Mouse (Mus musculus): ENCODE measurements around the gene Cd163l1.

DNA sequence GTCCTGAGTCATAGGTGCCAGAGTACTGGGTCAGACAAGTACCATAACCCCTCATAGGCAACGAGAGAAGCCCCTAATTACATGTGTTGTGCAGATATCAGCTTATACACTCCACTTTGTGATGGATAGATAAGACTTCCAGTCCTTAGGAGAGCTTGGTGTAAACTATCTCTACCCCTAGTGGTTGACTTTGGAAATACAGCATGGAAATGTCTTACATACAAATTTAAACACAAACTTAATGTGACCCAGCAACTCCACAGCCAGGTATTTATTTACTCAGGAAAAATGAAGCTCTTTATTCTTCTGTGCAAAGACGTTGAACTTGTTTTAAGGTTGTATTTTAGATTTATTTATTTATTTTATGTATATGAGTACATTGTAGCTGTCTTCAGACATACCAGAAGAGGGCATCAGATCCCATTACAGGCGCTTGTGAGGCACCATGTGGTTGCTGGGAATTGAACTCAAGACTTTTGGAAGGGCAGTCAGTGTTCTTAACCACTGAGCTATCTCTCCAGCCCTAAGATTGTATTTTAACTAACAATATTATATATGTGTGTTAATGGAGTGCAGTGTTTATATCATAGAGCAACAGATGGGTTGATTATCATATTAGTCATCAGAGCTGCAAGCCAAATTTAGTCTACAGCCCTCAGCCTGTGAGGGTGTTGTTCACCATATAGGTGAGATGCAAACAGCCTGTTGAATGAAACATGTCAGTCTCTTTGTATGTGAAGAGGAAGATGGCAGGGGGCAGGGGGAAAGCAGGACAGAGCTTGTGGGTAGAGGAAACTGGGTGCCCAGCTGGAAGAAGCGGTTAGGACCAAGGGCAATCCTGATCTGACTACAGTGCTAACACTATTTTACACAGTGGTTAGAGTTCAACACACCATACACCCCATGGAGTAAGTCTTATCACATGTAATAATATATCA lies 29.4 kb upstream of the Cd163l1 start:
- TF ChIP-seq CTCF (IDR thresholded peaks at IDR 0.05; ENCODE audit: low read depth) (peak; percentile 51), EP300 (IDR thresholded peaks at IDR 0.05; ENCODE audit: low read depth) (no peak)

Measured in liver, postnatal 0 days (tissue).